Mouse (Mus musculus): ENCODE results near the gene Spata6.

Spata6 gene

DNA sequence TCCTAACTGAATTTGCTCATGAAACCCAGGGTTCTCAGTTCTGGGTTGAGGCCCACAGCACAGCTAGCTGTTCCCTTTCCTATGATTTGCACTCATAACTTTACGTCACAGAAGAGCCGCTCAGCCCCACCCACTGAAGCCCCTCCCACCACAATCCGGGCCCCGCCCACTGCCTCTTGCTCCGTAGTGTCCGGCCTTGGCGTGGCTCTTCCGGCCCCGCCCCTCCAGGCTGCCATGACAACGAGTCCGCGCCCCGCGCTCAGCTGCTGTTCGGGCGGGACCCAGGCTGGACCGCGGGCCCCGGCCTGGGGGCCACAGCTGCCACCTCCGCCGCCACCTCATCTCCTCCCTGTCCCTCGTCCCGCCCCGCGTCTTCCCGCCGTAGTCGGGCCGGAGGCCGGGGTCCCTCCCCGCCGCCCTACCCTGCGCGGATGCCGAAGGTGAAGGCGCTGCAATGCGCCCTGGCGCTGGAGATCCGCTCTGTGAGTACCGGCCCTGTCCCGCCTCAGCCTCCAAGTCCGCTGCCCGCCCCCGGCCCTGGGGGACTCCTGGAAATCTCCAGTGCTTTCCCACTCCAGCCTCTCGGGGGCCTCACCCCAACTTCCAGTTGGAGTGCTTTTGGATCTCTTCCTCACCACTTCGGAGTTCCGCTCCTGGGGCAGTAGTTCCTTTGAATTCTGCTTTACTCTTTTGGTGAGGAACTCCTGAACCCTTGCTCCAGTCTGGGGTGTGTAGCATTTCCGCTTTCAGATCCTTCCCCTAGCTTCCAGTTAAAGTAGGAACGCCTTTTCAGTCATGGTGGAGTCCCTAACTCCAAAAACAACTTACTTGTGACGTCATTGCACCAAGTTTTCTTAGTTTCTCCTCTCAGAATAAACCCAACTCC lies at the start of gene Spata6:
Gene Spata6 (plus strand): TSS at position 209 of the 886 bp plus-strand sequence.
- DNase-seq (ENCODE audit: low spot score in 2 of 2): peak; percentile 60 to 72

DNA sequence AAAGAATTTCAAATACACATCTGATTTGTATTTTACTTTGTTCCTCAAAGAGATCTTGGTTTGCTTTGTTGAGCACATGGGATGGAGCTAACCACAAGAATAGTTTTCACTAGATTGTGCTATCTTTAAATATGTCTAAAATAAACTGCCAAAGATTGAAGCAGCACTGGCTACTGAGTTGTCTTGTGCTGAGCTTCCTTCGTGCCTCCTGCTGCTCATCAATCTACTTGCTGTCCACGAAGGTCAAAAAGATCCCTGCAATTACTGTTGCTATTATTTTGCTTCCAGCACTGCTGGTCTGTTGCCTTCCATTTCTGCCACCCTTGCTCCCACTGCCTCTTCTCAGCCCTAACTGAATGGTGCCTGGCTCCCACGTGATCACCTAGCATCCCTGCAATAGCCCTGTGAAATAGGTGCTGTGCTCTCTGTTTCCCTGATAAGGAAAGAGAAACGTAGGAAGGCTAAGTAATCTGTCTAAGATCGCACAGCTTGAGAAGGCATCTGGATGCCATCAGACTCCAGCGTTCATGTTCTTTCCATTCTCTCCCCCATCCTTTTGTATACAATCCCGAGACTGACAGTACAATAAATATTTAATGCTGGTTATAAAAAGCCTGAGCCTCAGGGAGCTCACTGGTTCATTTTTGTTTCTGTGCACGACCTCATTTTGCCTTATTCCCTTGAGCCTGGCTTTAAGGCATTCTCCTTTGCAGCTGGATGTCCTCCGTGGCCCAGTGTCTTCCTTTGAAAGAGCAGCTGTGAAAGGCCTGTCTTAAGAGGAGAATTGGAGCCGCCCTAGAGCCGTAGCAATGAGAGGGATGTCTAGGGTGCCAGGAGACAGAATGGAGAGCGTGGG lies 49.0 kb upstream of the Spata6 start:
- no peak for DNase-seq (ENCODE audit: low spot score in 2 of 2)

DNA sequence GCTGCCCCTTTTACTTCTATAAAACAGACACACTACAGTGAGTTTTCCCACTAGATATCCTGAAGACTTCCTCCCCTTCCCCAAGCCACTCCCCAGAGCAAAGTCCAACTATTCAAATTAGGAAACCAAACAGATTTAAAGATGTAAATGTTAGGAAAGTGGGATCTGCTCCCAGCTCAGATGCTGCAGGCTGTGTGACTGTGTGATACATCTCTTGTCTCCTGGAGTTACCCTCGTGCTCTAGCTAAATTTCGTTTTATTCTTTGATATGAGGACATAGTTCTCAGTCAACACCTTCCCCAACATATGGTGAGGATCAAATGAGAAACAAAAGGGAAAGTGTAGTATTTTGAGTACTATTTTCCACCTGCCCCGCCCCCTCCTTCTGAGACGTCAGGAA lies 48.3 kb upstream of the Spata6 start:
- DNase-seq (ENCODE audit: low spot score in 2 of 2): no peak

GRCm38 (mm10) chr4:111673904-111674303 lies 45.9 kb upstream of the Spata6 start:
- no peak for DNase-seq (ENCODE audit: low spot score in 2 of 2)

GRCm38 (mm10) chr4:111681926-111682325 lies 37.9 kb upstream of the Spata6 start:
- no peak for DNase-seq (ENCODE audit: low spot score in 2 of 2)

DNA sequence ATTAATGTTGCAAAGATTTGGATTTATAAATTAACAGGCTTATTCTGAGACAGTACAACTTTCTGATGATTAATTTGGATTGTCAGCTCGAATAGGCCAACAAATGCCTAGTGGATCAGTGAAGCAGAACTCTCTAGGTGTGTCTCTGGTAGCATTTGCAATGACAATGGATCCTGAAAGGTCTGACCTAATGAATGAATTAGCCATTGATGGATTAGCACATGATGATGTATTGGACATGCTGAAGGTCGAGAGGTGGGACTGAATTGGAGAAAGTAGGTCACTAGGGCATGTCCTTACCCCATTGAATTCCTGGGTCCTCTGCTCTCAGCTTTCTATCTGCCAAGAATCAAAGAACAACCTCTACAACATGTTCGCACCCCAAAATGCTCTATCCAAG lies 37.0 kb upstream of the Spata6 start:
- DNase-seq (ENCODE audit: low spot score in 2 of 2): no peak

DNA sequence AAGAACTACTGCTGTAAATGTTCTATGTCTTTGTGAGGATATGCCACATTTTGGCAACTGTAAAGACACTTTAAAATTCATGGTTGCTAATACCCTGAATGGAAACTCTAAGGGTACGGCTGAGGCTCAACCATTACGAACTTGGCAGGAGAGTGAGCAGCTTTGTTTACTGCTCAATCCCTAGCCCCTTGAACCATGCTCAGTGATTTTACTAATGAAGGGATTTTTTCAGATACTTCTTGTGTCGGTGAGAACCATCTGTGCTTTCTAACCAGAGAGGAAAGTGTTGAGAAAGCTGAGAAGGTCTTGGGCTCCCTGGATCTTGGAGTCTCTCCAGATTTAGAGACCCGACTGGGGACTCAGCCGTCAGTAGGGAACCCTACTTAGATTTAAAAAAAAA lies 35.9 kb upstream of the Spata6 start:
- no peak for DNase-seq (ENCODE audit: low spot score in 2 of 2)

- DNase-seq (ENCODE audit: low spot score in 2 of 2): no peak
Measured at GRCm38 (mm10) chr4:111685951-111686350, 33.8 kb upstream of the Spata6 start.

DNA sequence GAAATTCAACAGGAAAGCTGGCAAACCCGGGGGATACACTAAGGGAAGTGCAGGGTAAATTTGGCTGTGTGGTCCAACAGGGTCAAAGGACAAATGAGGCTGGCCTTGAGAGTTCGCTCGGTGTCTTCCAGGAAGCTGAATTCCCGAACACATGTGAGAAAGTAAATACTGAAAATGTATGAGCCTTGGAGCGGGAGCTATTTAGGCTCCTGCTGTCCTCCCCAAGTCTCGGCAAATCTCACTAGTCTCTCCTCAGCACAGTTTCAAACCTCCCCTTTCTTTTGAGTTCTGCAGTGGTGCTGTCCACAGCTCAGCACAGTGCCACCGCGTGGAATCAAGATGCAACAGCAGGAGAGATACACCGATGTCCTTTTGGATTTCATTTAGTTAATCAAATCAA lies 32.8 kb upstream of the Spata6 start:
- DNase-seq (ENCODE audit: low spot score in 2 of 2): peak; percentile 76 to 78

GRCm38 (mm10) chr4:111687613-111688012 lies 32.2 kb upstream of the Spata6 start:
- DNase-seq (ENCODE audit: low spot score in 2 of 2): peak; percentile 81 to 89

- DNase-seq (ENCODE audit: low spot score in 2 of 2): peak; percentile 54 to 64
Measured at GRCm38 (mm10) chr4:111691057-111691543, 28.7 kb upstream of the Spata6 start.

DNA sequence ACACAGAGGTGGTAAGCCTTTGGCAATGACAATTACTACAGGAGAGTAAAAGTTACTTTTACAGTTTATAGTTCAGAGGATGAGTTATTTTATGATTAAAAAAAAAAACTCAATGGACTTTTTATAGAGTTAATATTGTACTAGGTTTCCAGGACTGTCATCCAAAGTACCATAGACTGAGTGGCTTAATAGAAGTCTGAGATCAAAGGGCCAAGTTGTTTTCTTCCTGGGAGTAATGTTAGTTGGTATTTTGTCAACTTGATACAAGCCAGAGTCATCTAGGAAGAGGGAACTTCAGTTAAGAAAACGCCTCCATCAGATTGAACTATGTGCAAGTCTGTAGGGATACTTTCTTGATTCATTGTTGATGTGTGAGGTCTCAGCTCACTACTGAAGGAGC lies 18.4 kb upstream of the Spata6 start:
- no peak for DNase-seq (ENCODE audit: low spot score in 2 of 2)

GRCm38 (mm10) chr4:111704126-111704525 lies 15.7 kb upstream of the Spata6 start:
- DNase-seq (ENCODE audit: low spot score in 2 of 2): no peak

DNA sequence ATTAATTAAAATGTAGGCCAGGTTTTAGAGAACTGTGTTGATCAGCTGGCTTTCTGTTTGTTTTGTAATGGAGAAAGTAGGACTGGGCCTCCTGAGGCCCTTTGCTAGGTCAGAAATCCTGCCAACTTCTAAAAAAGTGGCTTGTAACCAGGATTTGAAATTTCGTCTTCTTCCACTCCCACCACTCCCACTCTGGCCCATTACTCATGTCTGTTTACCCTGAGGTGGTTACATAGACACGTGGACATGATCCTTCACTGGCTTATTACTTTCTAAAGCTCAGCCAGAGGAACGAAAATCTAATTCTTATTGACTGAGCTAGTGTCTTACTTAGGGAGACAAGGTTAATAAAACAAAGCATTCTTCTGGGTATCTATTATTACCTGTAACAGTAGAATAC lies 14.8 kb upstream of the Spata6 start:
- no peak for DNase-seq (ENCODE audit: low spot score in 2 of 2)

DNA sequence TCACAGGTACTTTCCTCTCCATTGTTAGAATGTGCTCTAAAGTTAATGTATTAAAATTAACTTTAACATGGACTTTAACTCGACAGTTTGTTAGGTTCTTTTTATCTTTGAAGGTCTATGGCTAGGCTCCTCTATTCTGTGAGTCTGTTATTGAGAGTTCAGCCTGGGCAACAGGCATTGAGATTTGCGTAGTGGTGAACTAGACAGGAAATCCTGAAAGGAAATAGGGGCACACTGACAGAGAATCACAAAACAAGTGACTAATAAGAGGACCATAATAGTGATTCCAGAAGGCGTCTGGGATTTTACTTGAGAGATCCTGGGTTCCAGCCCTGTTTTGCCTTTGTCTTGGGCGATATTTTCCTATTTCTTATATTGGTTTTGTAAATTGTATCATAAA lies 488 bp upstream of the Spata6 start:
- DNase-seq (ENCODE audit: low spot score in 2 of 2): no peak

- no peak for DNase-seq (ENCODE audit: low spot score in 2 of 2)
Measured at GRCm38 (mm10) chr4:111720662-111721003, 849 bp downstream of the Spata6 start.

DNA sequence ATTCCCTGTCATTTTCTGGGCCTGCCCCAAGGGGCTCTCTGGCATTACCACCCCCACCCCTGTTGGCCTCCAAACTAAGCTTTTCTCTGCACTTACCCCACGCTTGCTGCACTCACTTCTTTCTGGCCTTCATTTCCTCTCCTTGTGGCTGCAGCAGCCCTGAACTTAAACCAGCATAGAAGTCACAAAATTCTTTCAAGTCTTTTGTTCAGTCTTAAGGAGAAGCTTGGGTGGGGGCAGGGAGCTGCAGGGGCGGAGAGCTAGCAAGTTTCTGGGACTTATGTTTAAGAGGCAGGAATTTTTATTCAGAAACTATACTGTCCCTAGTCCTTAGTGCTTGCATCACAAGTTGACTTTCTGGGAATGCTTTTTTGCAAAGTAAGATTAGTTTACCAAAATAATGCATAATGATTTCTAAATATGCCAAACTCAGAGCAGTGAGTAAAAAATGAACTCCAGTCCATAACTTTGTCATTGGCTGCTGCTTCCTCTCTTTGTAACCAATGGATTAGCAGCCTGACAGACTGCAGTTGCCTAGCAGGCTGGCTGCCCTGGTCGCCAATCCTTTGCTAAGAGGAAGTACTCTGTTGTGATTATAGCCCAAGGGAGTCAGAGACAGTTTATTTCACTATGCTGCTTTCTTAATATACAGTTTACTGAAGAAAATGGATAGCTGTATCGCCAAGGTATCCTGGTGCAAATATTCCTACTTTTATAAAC lies 1.5 kb downstream of the Spata6 start:
- no peak for DNase-seq (ENCODE audit: low spot score in 2 of 2)

DNA sequence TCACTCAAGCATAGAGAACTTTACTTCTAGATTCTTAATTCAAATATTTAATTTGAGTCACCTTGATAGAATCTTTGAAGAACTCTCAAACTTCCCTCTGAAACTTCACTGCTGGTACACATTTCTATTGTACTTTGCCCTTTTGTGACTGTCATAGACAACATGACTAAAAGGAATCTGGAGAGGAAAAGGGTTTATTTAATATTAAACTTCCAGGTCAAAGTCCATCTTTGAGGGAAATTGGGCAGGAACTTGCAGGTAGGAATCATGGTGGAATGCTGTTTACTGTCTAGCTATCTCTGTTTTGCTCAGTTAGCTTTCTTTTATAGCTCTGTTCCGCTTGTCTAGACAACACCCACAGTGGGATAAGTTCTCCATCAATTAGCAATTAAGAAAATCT lies 17.8 kb downstream of the Spata6 start:
- DNase-seq (ENCODE audit: low spot score in 2 of 2): no peak

DNA sequence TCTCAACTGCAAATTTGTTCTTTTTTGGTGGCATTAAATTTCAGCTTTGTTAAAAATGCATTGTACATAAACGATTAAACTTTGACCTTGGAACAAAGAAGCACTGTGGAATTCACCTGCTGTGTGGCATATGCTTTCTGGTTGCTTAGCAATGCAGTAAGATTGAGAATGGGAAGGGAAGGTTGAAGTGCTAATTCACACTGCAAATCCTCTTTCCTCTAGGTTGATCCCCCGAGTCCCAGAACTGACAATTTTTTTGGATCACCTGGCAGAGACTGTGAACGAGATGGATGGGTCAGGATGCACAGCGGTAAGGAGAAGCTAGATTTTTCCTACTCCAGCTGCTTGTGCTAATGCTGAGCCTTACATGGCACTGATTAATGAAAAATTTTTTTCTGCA lies 60.7 kb downstream of the Spata6 start:
- no peak for DNase-seq (ENCODE audit: low spot score in 2 of 2)

DNA sequence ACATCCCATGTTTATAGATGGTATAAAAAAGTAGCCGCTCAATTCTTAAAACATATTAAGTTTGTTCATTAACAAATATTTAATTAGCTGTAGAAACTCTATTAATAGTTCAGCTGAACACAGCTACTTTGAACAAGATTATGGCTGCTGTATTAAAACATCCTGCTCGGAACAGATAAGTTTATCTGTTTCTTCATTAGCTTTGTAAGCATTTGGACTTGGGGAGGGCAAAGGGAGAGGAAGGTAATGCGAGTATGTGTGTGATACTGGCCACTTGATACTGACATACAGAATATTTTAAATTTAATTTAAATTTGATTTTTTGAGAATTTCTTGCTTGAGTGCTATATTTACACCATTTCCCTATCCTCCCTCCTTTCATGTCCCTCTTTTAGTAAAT lies 80.1 kb downstream of the Spata6 start:
- no peak for DNase-seq (ENCODE audit: low spot score in 2 of 2)

DNA sequence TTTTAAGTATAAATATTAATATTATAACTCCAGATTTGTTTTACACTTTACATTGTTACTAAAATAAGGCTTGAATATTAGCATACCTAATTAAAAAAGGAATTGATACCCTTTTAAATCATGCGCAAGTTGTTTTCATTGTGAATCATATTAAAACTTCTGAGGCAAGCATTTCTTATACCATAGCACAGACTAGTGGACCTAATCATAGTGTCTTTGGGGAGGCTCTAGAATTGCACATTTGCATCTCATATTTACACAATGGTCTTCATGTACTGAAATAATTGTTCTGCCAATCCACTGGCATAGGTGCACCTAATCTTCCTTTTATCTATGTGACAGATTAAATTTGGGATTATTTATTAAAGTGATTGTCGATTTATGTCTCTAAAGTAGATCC lies 83.4 kb downstream of the Spata6 start:
- no peak for DNase-seq (ENCODE audit: low spot score in 2 of 2)

GRCm38 (mm10) chr4:111817478-111817877 lies 97.7 kb downstream of the Spata6 start:
- no peak for DNase-seq (ENCODE audit: low spot score in 2 of 2)
